Mouse (Mus musculus): Measurements from ENCODE around the gene Ryr3. TPM values are rescaled to one million over a fixed set of nuclear protein-coding genes. Genes with fewer than 3 reads are reported as not detected.

Ryr3 gene
- polyA plus RNA-seq, 2 experiments = 1.2 to 3.0 TPM

DNA sequence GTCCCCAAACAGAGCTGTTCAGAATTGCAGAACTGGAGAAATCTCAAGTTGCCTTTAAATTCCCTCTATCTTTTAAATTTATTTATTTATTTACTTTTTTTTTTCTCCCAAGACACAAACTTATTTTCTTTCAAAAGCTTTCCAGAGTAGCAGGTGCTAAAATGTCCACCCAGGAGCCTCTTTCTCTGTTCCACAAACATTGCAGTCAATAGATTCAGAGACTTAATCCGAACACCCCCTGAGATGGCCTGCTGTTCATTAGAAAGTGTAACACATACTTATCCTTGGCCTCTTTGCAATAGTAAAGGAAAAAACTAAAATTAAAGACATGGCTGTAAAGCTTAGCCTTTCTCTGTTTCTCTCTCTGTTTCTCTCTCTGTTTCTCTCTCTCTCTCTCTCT is 539.6 kb downstream of the Ryr3 start:
- H3K4me3 ChIP-seq (replicated peaks; ENCODE audit: low read length) = no peak overlapping the region
- no peaks in the 10 kb centered on the region for H3K27me3 ChIP-seq (ENCODE audit: control insufficient read depth, insufficient read depth, low read length)
- TF ChIP-seq POLR2A (IDR thresholded peaks at IDR 0.05; ENCODE audit: borderline replicate concordance, extremely low read depth, insufficient read depth, insufficient read length) = no peak
- no peaks in the 10 kb centered on the region for H3K36me3 ChIP-seq (ENCODE audit: control insufficient read depth, insufficient read depth, low read length)
- no peaks in the 10 kb centered on the region for H3K9me3 ChIP-seq (ENCODE audit: control insufficient read depth, low read length)
- H3K9ac ChIP-seq (ENCODE audit: low read depth, low read length, severe bottlenecking) = no peak overlapping the region
- H3K27ac ChIP-seq (replicated peaks; ENCODE audit: low read depth, low read length) = no peak overlapping the region
- DNase-seq (ENCODE audit: low spot score) (no peak), ATAC-seq (ENCODE audit: low FRiP score, low read depth) (no peak)
- no peak overlapping the region for H3K4me2 ChIP-seq (replicated peaks; ENCODE audit: low read depth, low read length, severe bottlenecking)
- H3K4me1 ChIP-seq (ENCODE audit: control insufficient read depth, insufficient read depth, low read length) = no peaks in the 10 kb centered on the region
- 78% methylated on average over 1 of the region's 1 CpGs for WGBS

DNA sequence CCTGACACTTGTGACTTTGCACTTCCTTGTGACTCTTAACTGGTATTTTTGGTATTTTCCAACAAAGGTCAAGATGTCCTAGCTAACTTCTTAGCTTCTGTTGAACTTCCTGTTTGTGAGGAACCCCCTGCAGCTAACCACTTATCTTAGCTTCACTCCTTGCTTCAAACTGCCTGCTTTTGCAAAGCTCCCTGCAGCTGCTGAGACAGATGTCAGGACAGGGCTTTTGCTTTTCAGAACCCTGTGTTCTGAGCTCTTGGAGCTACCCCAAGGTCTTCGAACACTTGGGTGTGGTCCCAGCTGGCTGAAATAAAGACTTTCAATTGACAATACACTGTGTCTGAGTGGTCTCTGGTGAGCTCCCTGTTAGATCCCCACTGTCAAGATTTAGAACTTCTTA is 540.2 kb downstream of the Ryr3 start:
- H3K4me1 ChIP-seq (ENCODE audit: control insufficient read depth, insufficient read depth, low read length) = no peaks in the 10 kb centered on the region
- no peaks in the 10 kb centered on the region for H3K27me3 ChIP-seq (ENCODE audit: control insufficient read depth, insufficient read depth, low read length)
- no peak for TF ChIP-seq POLR2A (IDR thresholded peaks at IDR 0.05; ENCODE audit: borderline replicate concordance, extremely low read depth, insufficient read depth, insufficient read length)
- 48% methylated on average over 1 of the region's 1 CpGs for WGBS
- no peak overlapping the region for H3K9ac ChIP-seq (ENCODE audit: low read depth, low read length, severe bottlenecking)
- no peak overlapping the region for H3K4me3 ChIP-seq (replicated peaks; ENCODE audit: low read length)
- DNase-seq (ENCODE audit: low spot score) (no peak), ATAC-seq (ENCODE audit: low FRiP score, low read depth) (no peak)
- H3K27ac ChIP-seq (replicated peaks; ENCODE audit: low read depth, low read length) = no peak overlapping the region
- no peaks in the 10 kb centered on the region for H3K9me3 ChIP-seq (ENCODE audit: control insufficient read depth, low read length)
- H3K4me2 ChIP-seq (replicated peaks; ENCODE audit: low read depth, low read length, severe bottlenecking) = no peak overlapping the region
- no peaks in the 10 kb centered on the region for H3K36me3 ChIP-seq (ENCODE audit: control insufficient read depth, insufficient read depth, low read length)

- ATAC-seq (ENCODE audit: low FRiP score, low read depth) (no peak), DNase-seq (ENCODE audit: low spot score) (no peak)
- Histone ChIP-seq H3K9me3 (ENCODE audit: control insufficient read depth, low read length) (no peaks in the 10 kb centered on the region), H3K4me3 (replicated peaks; ENCODE audit: low read length) (no peak overlapping the region), H3K27me3 (ENCODE audit: control insufficient read depth, insufficient read depth, low read length) (no peaks in the 10 kb centered on the region), H3K4me1 (ENCODE audit: control insufficient read depth, insufficient read depth, low read length) (no peaks in the 10 kb centered on the region), H3K4me2 (replicated peaks; ENCODE audit: low read depth, low read length, severe bottlenecking) (no peak overlapping the region), H3K9ac (ENCODE audit: low read depth, low read length, severe bottlenecking) (no peak overlapping the region), H3K27ac (replicated peaks; ENCODE audit: low read depth, low read length) (no peak overlapping the region), H3K36me3 (ENCODE audit: control insufficient read depth, insufficient read depth, low read length) (no peaks in the 10 kb centered on the region)
- 79% methylated on average over 2 of the region's 2 CpGs for WGBS
- no peak for TF ChIP-seq POLR2A (IDR thresholded peaks at IDR 0.05; ENCODE audit: borderline replicate concordance, extremely low read depth, insufficient read depth, insufficient read length)
Measured at GRCm38 (mm10) chr2:112676175-112676574, 540.7 kb downstream of the Ryr3 start.

GRCm38 (mm10) chr2:112669461-112669860 is 547.4 kb downstream of the Ryr3 start:
- 81% methylated on average over 3 of the region's 3 CpGs for WGBS
- Histone ChIP-seq H3K9me3 (ENCODE audit: control insufficient read depth, low read length) (no peaks in the 10 kb centered on the region), H3K4me1 (ENCODE audit: control insufficient read depth, insufficient read depth, low read length) (no peaks in the 10 kb centered on the region), H3K36me3 (ENCODE audit: control insufficient read depth, insufficient read depth, low read length) (no peaks in the 10 kb centered on the region), H3K27me3 (ENCODE audit: control insufficient read depth, insufficient read depth, low read length) (no peaks in the 10 kb centered on the region), H3K9ac (ENCODE audit: low read depth, low read length, severe bottlenecking) (no peak overlapping the region), H3K4me3 (replicated peaks; ENCODE audit: low read length) (no peak overlapping the region), H3K27ac (replicated peaks; ENCODE audit: low read depth, low read length) (no peak overlapping the region), H3K4me2 (replicated peaks; ENCODE audit: low read depth, low read length, severe bottlenecking) (no peak overlapping the region)
- ATAC-seq (ENCODE audit: low FRiP score, low read depth) = no peak
- DNase-seq (ENCODE audit: low spot score) = no peak
- TF ChIP-seq POLR2A (IDR thresholded peaks at IDR 0.05; ENCODE audit: borderline replicate concordance, extremely low read depth, insufficient read depth, insufficient read length) = no peak

- Histone ChIP-seq H3K4me1 (ENCODE audit: control insufficient read depth, insufficient read depth, low read length) (no peaks in the 10 kb centered on the region), H3K9ac (ENCODE audit: low read depth, low read length, severe bottlenecking) (no peak overlapping the region)
Measured at GRCm38 (mm10) chr2:112656131-112656530, 560.8 kb downstream of the Ryr3 start.

DNA sequence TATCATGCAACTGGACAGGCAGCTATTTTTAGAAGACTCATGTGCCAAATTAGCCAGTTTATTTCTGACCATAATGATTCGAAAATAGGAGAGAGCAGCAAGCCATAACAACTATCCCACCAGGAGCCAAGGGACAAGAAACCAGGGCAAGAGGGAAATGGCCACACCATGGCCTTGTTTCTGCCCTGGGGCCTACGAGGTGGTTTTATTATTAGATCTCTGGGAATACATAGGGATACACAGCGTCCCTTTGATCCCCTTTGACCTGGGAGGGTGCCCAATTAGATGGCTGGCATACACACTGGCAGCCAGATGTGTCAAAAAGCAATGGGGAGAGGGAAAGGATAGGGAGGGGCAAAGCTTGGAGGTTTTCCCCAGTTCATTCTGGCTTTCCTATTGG is 563.1 kb downstream of the Ryr3 start:
- ATAC-seq (ENCODE audit: low FRiP score, low read depth) = no peak
- no peak overlapping the region for H3K4me3 ChIP-seq (replicated peaks; ENCODE audit: low read length)
- no peak overlapping the region for H3K4me2 ChIP-seq (replicated peaks; ENCODE audit: low read depth, low read length, severe bottlenecking)
- H3K27me3 ChIP-seq (ENCODE audit: control insufficient read depth, insufficient read depth, low read length) = no peaks in the 10 kb centered on the region
- H3K9ac ChIP-seq (ENCODE audit: low read depth, low read length, severe bottlenecking) = no peak overlapping the region
- DNase-seq (ENCODE audit: low spot score) = no peak
- no peaks in the 10 kb centered on the region for H3K9me3 ChIP-seq (ENCODE audit: control insufficient read depth, low read length)
- H3K4me1 ChIP-seq (ENCODE audit: control insufficient read depth, insufficient read depth, low read length) = no peaks in the 10 kb centered on the region
- TF ChIP-seq POLR2A (IDR thresholded peaks at IDR 0.05; ENCODE audit: borderline replicate concordance, extremely low read depth, insufficient read depth, insufficient read length) = no peak
- H3K27ac ChIP-seq (replicated peaks; ENCODE audit: low read depth, low read length) = no peak overlapping the region
- 71% methylated on average over 3 of the region's 3 CpGs for WGBS
- no peaks in the 10 kb centered on the region for H3K36me3 ChIP-seq (ENCODE audit: control insufficient read depth, insufficient read depth, low read length)

More at GRCm38 (mm10) chr2:112656131-112656530, 560.8 kb downstream of the Ryr3 start:
- H3K4me3 ChIP-seq (replicated peaks; ENCODE audit: low read length) = no peak overlapping the region
- DNase-seq (ENCODE audit: low spot score) (no peak), ATAC-seq (ENCODE audit: low FRiP score, low read depth) (no peak)
- H3K27me3 ChIP-seq (ENCODE audit: control insufficient read depth, insufficient read depth, low read length) = no peaks in the 10 kb centered on the region
- H3K27ac ChIP-seq (replicated peaks; ENCODE audit: low read depth, low read length) = no peak overlapping the region
- H3K36me3 ChIP-seq (ENCODE audit: control insufficient read depth, insufficient read depth, low read length) = no peaks in the 10 kb centered on the region
- H3K4me2 ChIP-seq (replicated peaks; ENCODE audit: low read depth, low read length, severe bottlenecking) = no peak overlapping the region
- H3K9me3 ChIP-seq (ENCODE audit: control insufficient read depth, low read length) = no peaks in the 10 kb centered on the region
- 60% methylated on average over 5 of the region's 5 CpGs for WGBS
- TF ChIP-seq POLR2A (IDR thresholded peaks at IDR 0.05; ENCODE audit: borderline replicate concordance, extremely low read depth, insufficient read depth, insufficient read length) = no peak
